ENCODE assay signal across 32 mouse cellular contexts in genomic region chr19:4797846-4798245, GRCm38 (mm10). TPM values are rescaled to one million over a fixed set of nuclear protein-coding genes. Genes with fewer than 3 reads are reported as not detected.
A peak's percentile ranks its signal among the peaks of the same experiment; 100 is the strongest.
DNase-seq lines count a peak whose midpoint lies in the region; TF ChIP-seq lines count a peak whose summit lies in the region.
"Had no signal": no experiment of that assay in that cellular context is flagged by ENCODE, and none has a peak within 500 bp of the region (broad histone marks: within the 10 kb centered on the region; RNA-seq: fewer than 3 reads in every experiment).

No protein-coding gene starts in this region.

- H3K27ac ChIP-seq in hindbrain, embryonic 10.5 days: no peak overlapping the region
- H3K27ac ChIP-seq: embryonic facial prominence, embryonic 12.5 days; embryonic facial prominence, embryonic 15.5 days; forebrain, embryonic 12.5 days; forebrain, embryonic 15.5 days; gastrocnemius, adult 2 months; heart, embryonic 15.5 days; hindbrain, embryonic 12.5 days; hindbrain, embryonic 15.5 days had no signal

- TF ChIP-seq CTCF in E14TG2a.4 (conservative IDR thresholded peaks at IDR 0.05; ENCODE audit: low read length): no peak

- no peaks in the 10 kb centered on the region for H3K9me3 ChIP-seq in E14TG2a.4 (ENCODE audit: low read length)
- no peaks in the 10 kb centered on the region for H3K9me3 ChIP-seq in hindbrain, embryonic 10.5 days
- H3K9me3 ChIP-seq: embryonic facial prominence, embryonic 12.5 days; embryonic facial prominence, embryonic 15.5 days; forebrain, embryonic 12.5 days; forebrain, embryonic 15.5 days; G1E; heart, embryonic 12.5 days; heart, embryonic 15.5 days; hindbrain, embryonic 12.5 days; hindbrain, embryonic 15.5 days had no signal

- intact Hi-C loops in heart, postnatal 36 days (cut with DNase I): no loop called here

- H3K4me1 ChIP-seq in E14TG2a.4 (replicated peaks; ENCODE audit: low read depth, low read length): peaks cover 88% of the 10 kb centered on the region
- peaks cover 14% of the 10 kb centered on the region for H3K4me1 ChIP-seq in hindbrain, embryonic 10.5 days (replicated peaks)

- peaks cover 78% of the 10 kb centered on the region for H3K36me3 ChIP-seq in E14TG2a.4 (ENCODE audit: insufficient read depth, low read length)
- H3K36me3 ChIP-seq in hindbrain, embryonic 10.5 days: peaks cover 66% of the 10 kb centered on the region

- H3K4me3 ChIP-seq in E14TG2a.4 (replicated peaks; ENCODE audit: low read length): 0 out of 2 replicates have a peak overlapping the region, but pooled peaks have one; percentile 11
- H3K4me3 ChIP-seq in hindbrain, embryonic 10.5 days: no peak overlapping the region
- H3K4me3 ChIP-seq: embryonic facial prominence, embryonic 12.5 days; embryonic facial prominence, embryonic 15.5 days; erythroblast, embryonic 14.5 days; forebrain, embryonic 12.5 days; forebrain, embryonic 15.5 days; gastrocnemius, adult 2 months; heart, embryonic 12.5 days; heart, embryonic 15.5 days; hindbrain, embryonic 12.5 days; hindbrain, embryonic 15.5 days had no signal

- WGBS in hindbrain, embryonic 10.5 days: 98% methylated on average over 2 of the region's 2 CpGs

- no peaks in the 10 kb centered on the region for H3K27me3 ChIP-seq in E14TG2a.4 (ENCODE audit: insufficient read depth, low read length)
- H3K27me3 ChIP-seq in hindbrain, embryonic 10.5 days (ENCODE audit: insufficient read depth, poor library complexity, severe bottlenecking): no peaks in the 10 kb centered on the region
- H3K27me3 ChIP-seq: embryonic facial prominence, embryonic 12.5 days; embryonic facial prominence, embryonic 15.5 days; forebrain, embryonic 12.5 days; forebrain, embryonic 15.5 days; heart, embryonic 12.5 days; heart, embryonic 15.5 days; hindbrain, embryonic 12.5 days; hindbrain, embryonic 15.5 days; Patski had no signal

- peak; percentile 52 for DNase-seq in heart, adult 11 months
- DNase-seq in heart, postnatal 36 days: no peak
- DNase-seq in brain, adult 2 months (ENCODE audit: low read depth, low spot score): peak; percentile 76
- DNase-seq in spleen, postnatal 10 days (ENCODE audit: low spot score in 2 of 2): no peak
- no peak for DNase-seq in hindbrain, embryonic 10.5 days (ENCODE audit: low spot score)
- DNase-seq: adrenal gland, postnatal 10 days; adrenal gland, postnatal 36 days; B cell, adult 2 months; cerebellum, adult 11 months; cerebellum, adult 2 months; cerebellum, adult 9-11 months; cerebellum, postnatal 25 days; gastrocnemius, adult 2 months; gastrocnemius, postnatal 14 days; heart, adult 18-20 months; heart, postnatal 10 days; heart, postnatal 4 days had no signal

RNA-seq across cellular contexts. Expression of gene Rbm4, which starts 4.1 kb away (rescaled TPM):
- total RNA-seq in heart, postnatal 36 days (2021): 10 to 100 TPM; 42.5 to 43.7 TPM
- polyA plus RNA-seq in hindbrain, embryonic 10.5 days (2016; fragmentation: Nextera tagmentation; extraction: Ambion mirVana): 104 and 106 TPM in 2 replicates

RNA-seq across cellular contexts. Expression of gene Gm21992, which starts 13.6 kb away (rescaled TPM):
- 10 to 100 TPM; 18.3 to 19.8 TPM for total RNA-seq in heart, postnatal 36 days (2021)
- 26.7 and 30.0 TPM in 2 replicates for polyA plus RNA-seq in hindbrain, embryonic 10.5 days (2016; fragmentation: Nextera tagmentation; extraction: Ambion mirVana)

RNA-seq across cellular contexts. Expression of gene Rbm14, which starts 13.6 kb away (rescaled TPM):
- total RNA-seq in heart, postnatal 36 days (2021): 10 to 100 TPM; 23.0 to 24.5 TPM
- 126 and 130 TPM in 2 replicates for polyA plus RNA-seq in hindbrain, embryonic 10.5 days (2016; fragmentation: Nextera tagmentation; extraction: Ambion mirVana)

RNA-seq across cellular contexts. Expression of gene Ccs, which starts 41.3 kb away (rescaled TPM):
- total RNA-seq in heart, postnatal 36 days (2021): 10 to 100 TPM; 28.4 to 30.3 TPM
- polyA plus RNA-seq in hindbrain, embryonic 10.5 days (2016; fragmentation: Nextera tagmentation; extraction: Ambion mirVana): 46.9 and 49.6 TPM in 2 replicates

RNA-seq across cellular contexts. Expression of gene Ccdc87, which starts 41.3 kb away (rescaled TPM):
- total RNA-seq in heart, postnatal 36 days (2021): not detected
- 0.11 and 0.33 TPM in 2 replicates for polyA plus RNA-seq in hindbrain, embryonic 10.5 days (2016; fragmentation: Nextera tagmentation; extraction: Ambion mirVana)
- total RNA-seq: common myeloid progenitor, adult 5-6 weeks; gastrocnemius, adult 2 months; gastrocnemius, postnatal 14 days; heart, postnatal 10 days had no signal
- polyA plus RNA-seq: G1E; heart, embryonic 12.5 days; intestine, embryonic 14.5 days; intestine, postnatal 0 days had no signal

Comparison
In these comparisons a context has a peak if more than half of its experiments do, and no peak if none do; other contexts are left out.
1. DNase-seq: peak in heart, adult 11 months (single experiment) and brain, adult 2 months (single experiment); none in heart, postnatal 36 days (0 of 2), spleen, postnatal 10 days (0 of 2) and hindbrain, embryonic 10.5 days (single experiment).